Mouse (Mus musculus): ENCODE results near the gene Gm42420.

DNA sequence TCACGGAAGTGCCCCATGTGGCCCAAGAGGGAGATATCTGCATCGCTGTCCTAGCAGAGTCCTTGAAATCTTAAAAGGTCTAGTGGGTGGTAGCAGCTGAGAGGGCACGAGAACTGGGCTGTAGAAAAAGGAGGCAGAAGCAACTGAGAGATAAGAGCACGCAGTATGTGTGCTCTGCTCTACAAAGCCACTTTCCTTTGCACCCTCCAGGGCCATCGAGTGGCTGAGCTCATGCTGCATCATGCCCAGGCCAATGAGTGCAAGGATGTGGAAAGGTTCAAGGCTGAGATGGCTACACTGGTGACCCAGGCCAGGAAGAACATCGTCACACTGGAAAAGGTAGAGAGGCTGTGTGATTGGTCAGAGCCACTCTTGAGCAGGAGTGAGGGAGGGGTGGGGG, at the start of gene Gm42420:
- no peak for TF ChIP-seq CTCF (IDR thresholded peaks at IDR 0.05; ENCODE audit: borderline replicate concordance, control insufficient read depth, extremely low read depth, insufficient read depth, low read length, poor library complexity)
- TF ChIP-seq POLR2A (IDR thresholded peaks at IDR 0.05; ENCODE audit: control insufficient read depth, extremely low read depth, insufficient read depth, low read length, poor library complexity), result no peak

Measured in thymus, adult 2 months (tissue).